Mouse (Mus musculus) right cerebral cortex, postnatal 4 days (tissue): ENCODE measurements at regions not wholly inside any gene's neighbourhood (a gene's known extent, or its start where the extent isn't known, plus 50 kb on each side); places are given as distances from the start of the nearest gene placed in this dataset.
A peak's percentile ranks its signal among the peaks of the same experiment; 100 is the strongest.

Experiments used
- DNase-seq: peaks from one replicate; pipeline ENCODE4 v3.0.0-alpha.2; 2022

DNA sequence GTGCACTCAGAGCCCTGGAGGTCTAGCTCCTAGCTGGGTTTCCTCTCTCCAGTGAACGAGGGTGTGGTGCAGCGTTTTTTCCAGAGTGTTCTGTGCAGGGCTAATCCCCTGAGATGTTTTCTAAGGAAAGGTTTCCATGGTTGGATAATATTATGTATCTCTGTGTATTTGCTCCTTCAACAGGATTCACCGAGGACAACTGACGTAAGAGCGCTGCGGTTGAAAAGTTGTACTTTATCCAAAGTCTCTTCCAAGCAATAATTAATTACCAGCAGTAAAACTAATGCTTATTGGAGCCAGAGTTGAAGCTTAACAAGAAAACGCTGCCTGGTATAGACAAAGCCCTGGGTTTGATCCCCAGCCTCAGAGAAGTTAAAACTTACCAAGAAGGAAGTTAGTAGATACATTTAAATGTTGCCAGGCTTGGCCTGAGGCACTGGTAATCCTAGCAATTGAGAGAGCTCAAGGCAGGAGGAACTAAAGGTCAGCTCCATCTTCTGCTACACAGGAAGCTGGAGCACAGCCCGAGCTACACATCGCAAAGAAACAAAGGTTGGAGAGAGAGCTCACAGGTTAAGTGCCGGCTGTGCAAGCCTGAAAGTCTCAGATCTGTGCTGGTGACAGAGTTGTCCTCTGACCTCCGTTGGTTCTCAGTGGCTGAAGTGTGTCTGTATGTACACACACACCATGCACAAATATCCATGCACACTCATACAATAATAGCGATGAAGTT is 51.2 kb upstream of the Rap1b start:
- no peak for DNase-seq

DNA sequence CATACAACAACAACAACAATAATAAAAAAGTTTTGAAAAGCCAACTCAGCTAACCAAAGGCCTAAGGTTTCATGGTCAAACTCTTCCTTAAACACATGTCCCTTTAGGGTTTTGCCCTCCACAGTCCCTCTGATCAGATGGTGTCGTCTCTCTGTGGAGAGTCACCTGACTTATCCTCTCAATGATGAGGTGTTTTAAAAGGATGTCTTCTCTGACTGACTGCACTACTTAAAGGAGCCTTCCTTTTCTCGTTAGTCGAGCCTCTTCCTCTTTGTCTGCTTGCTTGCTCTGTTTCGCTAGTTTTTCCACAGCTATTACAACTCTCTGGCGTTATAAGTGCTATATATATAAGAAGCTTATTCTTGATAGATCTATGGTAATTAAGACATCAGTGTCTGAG is 51.9 kb upstream of the Rap1b start:
- no peak for DNase-seq

DNA sequence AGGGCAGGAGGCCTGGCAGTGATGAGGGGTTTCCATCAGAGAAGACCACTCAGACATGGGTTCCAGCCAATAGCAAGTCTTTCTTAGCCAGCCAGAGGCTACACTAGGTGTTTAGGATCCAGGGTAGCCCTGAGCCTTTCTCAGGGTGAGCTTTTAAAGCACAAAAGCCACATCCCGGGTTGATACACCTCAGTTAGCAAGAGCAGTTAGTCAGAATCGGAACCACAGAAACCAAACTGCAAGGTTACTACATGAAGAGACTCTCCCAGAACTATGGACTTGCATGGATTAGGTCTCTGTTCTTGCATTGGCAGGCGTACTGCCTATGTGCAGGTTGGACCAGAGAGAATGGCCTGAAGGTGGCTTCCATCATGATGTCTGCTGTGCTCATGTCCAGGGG is 52.6 kb upstream of the Rap1b start:
- no peak for DNase-seq

DNA sequence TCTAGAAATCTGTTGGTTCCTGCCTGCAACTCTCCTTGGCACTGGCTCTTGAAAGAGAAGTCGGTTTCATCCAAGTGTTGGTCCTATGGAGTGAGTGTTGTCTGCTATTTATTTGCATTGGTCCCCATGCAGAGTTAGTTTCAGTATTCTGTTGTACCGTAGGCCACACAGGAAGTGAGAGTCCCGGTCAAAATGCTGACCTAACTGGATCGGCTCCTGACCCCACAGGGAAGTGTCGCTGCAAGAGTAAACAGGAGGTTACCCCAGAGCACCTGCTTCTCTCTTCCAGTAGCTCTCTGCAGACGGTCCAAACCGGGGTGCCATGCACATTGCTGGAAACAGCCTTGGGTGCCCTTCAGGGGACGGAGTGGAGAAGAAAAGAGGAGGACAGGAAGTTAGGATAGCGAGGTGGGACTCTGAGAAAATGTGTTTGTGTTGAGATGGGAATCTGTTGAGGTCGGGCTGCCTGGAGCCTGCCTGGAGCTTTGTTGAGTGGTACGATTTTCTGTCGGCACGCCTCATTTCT is 53.6 kb upstream of the Rap1b start:
- DNase-seq: no peak

DNA sequence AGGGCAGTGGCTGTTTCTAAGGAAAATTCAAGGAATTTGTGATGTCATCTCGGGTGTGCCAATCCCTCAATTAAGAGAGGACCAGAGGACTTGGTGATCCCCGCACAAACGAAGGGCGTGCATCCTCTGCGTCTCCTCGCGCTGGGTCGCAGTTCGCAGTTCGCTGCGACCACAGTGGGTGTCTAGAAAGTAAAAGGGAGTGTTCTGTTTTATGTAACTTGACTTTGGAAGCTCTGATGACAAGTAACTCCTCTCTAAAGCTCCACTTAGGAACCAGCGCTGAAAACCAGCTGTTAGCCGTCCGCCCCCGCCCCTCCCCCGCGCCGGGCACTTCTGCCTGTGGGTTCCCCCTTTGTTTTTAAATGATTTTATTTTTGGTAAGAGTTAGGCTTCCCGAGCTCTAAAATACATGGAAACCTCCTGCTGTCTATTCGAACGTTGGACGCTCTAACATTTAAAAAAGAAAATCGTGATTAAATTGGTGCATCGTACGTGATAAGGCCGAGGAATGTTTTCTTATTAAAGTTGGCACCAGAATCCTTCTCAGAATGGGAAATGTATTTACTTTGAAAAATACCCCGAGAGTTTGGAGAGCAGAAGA is 59.9 kb upstream of the Rap1b start:
- DNase-seq: peak; percentile 39

DNA sequence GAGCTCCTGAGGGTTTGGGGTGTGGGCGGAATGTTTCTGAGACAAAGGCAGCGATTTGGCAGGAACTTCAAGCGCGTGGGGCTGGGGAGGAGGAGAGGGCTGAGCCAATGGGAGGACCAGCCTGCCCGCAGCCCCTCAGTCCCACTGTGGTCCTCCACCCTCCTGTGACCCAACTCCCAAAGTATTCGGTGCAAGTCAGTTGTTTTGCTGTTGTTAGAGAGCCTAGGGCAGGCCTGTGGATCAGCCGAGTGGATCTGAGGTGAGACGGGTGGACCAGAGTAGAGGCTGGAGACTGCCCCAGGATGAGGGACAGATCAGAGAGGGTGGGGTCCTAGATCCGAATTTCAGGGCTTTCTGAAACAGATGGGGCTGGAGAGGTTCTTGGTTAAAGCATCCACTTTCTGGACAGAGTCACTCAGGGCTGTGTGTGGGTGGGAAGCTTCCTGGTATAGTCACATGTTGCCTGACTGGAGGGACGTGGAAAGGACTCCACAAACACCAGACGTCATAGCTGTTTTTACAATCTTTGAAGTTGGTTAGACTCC is 60.5 kb upstream of the Rap1b start:
- peak; percentile 45 for DNase-seq

DNA sequence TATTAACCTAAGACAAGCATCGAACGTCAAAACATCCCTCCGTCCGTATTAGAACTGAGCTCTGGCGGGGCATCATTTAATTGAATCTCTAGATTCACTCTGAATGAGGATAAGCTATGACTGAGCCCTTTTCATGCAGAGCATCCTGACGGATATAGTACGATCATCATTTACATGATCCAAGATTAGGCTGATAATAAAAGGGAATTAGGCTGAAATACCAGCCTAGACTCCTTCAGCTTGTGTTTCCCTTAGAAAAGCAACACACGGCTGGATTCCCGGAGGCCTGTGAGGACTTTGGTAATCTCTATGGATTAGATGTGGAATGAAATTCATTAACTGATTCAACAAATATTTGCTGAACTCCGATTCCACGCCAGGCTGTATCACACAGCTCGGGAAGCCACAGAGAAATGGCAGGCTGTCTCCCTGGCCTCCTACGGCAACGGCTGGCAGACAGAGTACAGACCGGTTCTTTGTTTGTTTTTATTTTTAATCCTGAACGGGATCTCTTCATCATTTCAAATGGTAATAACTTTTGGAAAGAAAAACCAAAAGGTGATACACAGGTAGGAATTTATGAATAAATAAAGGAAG is 62.3 kb upstream of the Rap1b start:
- DNase-seq: no peak

DNA sequence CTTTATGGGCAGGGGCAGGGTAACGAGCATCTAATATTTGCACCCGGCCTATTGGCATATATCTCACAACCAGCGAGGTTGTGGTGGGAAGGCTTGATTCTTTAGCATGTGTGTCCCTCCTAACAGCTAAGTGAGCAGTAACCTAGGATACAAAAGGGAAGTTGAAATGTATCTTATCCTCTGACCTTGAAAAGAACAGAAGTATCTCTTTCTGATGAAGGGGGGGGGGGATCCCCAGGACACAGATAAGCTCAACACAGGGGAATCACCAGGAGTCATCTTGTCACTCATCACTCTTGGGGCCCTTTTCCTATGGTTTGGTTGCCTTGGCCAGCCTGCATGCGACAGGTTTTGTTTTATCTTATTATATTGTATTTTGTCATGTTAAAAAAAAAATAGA is 63.3 kb upstream of the Rap1b start:
- DNase-seq: no peak

DNA sequence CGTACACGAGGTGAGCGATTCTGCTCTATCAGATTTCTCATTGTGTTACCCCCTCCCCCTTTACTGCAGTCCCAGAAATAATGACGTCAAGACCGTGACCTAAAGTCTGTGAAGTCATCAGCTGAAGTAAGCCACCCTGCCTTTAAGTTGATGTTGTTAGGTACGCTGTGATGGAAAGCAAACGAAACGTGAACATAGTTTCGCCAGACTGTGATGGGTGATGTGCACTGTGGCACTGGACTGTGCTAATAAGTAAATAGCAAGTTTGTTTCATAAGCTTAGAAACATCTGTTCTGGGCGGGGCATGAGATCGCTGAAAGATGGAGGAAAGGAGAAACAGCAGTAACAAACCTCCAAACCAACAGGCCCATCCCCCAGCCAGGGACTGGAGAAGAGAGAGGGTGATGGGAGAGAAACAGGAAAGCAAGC is 64.0 kb upstream of the Rap1b start:
- no peak for DNase-seq

DNA sequence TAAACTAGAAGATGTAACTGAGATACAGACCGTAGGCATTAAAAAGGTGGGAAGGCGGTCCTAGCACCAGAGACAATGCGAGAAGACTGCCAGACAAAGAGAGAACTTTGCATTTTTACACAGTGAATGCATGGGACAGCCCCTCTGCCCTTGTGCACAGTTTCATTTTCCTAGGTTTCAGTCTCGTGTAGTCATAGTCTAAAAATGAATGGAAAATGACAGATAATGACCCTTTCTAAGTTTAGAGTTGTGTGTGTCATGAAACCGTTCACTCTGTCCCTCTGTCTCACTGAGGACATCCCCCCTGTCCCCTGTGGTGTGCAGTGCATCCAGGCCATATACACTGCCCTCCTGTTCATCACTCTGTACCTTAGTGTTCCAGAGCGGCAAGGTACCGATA is 64.6 kb upstream of the Rap1b start:
- no peak for DNase-seq

DNA sequence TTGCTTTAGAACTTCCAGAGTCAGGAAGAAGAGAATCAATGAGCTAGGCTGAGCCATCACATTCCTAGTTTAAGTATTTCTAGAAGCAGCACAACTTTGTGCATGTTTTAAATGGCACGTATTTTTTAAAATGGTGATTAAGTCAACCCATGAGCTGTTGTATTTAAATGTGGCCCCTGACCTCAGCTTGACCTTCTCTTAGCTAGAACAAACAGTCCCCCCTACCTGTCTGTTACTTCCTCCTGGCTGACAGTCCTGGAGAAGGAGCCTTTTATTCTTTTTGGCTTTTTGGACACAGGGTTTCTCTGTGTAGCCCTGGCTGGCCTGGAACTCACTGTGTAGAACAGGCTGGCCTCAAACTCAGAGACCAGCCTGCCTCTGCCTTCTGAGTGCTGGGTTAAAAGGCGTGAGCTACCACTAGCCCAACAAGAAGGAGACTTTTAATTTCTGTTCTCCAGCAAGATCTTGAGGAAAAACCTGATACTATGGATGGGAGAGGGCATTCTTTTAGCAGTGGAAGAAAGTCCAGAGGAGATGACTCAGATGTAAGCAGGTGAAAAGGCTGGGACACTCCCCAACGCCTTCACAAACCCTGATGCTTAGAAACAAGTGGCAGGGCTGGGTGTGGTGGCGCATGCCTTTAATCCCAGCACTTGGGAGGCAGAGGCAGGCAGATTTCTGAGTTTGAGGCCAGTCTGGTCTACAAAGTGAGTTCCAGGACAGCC is 69.3 kb upstream of the Rap1b start:
- no peak for DNase-seq

DNA sequence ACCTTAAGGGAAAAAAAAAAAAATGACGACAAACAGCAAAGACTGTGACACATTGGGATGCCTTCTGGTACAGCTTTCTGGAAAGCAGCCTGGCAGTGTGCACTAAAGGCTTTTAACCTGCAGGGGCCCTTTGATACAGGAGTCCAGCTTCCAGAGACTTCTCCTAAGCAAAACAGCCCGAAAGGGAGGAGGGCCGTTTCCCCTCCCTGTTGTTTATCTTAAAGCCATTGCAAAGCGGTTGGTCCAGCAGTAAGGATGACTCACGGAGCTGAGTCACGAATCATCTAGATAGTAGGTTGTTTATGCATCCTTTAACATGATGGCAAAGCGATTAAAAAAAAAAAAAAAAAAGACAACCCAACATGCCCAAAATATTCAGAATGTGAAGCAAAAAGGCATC is 70.4 kb upstream of the Rap1b start:
- no peak for DNase-seq

DNA sequence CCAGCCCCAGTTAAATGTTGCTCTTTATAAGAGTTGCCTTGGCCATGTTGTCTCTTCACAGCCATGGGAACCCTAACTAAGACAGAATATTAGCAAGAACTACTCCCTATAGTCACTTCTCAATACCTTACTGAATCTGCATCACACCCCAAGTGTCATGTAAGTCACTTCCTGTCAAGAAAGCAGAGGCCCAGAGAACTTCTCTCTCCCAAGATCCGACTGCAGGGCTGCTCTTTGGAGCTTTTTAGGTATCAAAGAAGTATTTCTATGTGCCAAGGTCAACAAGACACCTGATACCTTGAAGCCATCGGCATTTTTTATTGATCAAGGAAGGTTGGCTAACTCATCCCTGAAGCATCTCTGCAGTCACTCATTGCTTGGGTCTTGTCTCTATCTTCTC is 72.0 kb upstream of the Rap1b start:
- no peak for DNase-seq

DNA sequence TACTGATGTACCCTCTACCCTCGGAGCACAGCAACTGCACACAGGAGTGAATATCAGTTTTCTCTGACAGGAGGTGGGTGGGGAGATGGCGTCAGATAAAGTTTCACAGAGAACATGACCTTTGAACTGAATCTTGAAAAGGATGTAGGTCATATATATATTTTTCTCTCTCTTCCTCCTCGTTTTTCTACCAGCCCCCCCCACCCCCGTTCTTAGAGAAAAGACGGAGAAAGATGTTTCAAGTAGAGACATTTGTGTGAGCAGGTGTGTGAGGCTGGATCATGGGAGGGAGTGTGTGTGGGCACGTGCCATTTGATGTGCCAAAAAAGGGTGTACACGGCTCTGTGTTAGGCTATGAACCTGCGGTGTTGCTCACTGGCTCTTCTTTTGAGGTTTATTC is 72.8 kb upstream of the Rap1b start:
- no peak for DNase-seq

DNA sequence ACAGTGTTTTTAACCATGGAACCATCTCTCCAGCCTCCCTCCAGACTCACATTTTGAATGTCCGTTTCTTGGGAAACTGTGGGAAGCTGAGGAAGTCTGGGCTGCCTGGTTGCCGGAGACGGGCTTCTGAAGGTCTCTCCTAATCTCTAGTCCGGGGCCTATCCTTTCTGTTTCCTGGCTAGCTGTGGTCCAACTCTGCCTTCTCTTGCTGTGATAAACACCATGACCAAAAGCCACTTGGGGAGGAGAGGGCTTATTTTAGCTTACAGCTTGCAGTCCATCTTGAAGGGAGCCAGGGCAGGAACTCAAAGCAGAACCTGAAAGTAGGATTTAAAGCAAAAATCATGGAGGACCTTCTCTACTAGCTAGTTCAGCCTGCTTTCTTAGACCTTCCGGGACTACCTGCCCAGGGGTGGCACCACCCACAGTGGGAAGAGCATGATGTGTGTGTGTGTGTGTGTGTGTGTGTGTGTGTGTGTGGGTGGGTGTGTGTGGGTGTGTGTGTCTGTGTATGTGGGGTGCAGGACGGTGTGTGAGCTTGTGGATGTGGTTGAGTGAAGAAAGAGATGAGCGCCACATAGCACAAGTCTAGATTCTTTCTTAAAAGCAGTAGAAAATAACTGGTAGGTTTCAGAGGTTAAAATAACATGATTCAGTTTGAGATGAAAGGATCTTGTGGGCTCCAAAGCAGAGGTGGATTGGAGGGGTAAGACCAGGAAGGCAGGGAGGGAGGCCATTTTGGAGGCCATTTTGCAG is 73.5 kb upstream of the Rap1b start:
- DNase-seq: no peak

DNA sequence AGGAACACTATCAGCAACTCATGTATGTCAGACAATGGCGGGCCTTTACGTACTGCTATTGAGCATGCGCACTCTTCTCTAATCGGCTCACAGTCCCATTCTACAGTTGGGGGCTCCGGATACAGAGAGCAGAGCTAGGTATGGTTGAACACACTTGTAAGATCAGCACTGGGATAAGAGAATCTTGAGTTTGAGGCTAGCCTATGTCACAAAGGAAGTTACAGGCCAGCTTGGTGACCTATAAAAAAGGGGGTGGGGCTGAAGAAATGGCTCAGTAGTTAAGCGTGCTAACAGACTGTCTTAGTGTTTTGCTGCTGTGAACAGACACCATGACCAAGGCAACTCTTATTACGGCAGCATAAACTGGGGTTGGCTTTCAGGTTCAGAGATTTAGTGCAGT is 79.4 kb upstream of the Rap1b start:
- no peak for DNase-seq

DNA sequence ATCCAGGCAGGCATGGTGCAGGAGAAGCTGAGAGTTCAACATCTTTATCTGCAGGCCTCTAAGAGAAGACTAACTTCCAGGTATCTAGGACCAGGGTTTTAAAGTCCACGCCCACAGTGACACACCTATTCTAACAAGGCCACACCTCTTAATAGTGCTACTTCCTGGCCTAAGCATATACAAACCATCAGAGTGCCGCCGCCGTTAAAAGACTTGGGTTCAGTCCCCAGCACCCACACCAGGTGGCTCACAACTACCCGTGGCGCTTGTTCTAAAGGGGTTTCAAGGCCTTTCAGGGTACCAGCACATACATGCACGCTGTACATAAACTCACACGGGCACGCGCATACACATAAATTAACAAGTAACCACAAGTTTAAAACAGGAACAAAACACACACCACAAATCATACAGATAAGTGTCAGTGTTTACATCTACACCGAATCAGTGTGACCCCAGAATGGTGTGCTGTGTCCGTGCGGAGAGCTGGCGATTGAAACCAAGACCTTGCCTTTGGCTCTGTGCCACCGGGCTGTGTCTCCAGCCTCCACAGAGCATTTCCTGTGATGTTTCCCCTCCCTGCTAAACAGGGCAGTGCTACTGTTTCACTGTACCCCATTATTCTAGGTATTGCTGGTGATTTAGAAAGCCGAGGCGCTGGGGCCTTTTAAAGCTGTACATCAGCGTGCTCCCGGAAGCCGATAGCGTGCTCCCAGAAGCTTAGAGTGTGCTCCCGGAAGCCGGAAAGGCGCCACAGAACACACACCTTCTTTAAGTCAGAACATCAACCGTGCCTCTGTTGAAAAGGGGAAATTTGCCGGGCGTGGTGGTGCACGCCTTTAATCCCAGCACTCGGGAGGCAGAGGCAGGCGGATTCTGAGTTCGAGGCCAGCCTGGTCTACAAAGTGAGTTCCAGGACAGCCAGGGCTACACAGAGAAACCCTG is 80.0 kb upstream of the Rap1b start:
- no peak for DNase-seq

DNA sequence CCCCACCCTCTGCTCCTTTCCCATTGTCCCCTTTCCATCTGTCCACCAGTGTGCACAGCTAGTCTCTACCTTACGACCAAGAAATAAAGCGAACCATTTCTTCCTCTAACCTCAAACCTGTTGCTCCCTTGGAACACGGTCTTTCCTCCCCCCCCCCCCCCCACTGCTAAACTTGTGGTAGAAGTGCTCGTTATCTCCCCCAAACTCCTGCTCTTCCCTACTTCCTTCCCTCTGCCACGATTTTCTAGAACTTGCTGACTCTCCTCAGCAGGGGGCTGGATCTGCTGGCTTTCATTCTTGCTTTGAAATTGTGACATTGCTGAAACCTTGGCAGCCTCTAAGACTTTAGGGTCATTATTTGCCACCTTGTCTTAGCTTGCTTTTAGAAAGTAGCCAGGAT is 83.2 kb upstream of the Rap1b start:
- DNase-seq: no peak

DNA sequence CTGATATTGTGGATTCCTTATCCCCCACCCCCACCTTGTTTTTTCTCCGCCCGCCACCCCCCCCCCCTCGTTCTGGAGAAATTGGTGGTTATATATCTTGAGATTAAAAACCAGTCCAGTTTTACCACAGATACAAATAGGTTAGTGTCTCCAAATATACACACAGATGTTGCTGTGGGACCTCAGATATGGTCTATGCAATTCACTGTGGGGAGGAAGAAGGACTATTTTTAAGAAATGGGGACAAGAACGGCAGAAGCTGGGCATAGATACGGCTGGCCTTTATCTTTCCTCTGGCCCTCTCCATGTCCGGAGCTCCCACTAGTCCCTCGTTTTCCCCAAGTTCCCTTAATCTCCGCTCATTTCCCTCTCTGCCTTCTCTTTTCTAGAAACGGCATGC is 89.0 kb upstream of the Rap1b start:
- no peak for DNase-seq

DNA sequence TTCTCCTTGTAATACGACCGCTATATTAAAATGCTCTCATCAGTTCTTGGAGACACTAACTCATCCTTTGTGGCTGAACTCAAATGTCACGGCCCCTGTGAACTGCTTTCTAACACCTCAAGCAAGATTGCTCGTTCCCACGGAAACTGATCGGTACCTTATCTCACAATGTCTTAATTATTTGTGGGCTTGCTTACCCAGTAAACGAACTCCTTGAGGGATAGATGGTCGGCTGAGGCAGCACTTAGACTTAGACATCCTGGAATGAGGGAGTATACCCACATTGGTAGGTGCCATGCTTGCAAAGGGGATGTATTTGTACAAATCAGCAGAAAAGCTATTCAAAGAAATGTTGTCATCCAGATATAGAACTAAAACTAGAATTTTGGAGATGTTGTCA is 92.9 kb upstream of the Rap1b start:
- no peak for DNase-seq
